ENCODE assay signal across 13 mouse cellular contexts in genomic region chr5:93053606-93054397, GRCm38 (mm10). TPM values are rescaled to one million over a fixed set of nuclear protein-coding genes. Genes with fewer than 3 reads are reported as not detected.
A peak's percentile ranks its signal among the peaks of the same experiment; 100 is the strongest.
DNase-seq lines count a peak whose midpoint lies in the region; ATAC-seq and TF ChIP-seq lines count a peak whose summit lies in the region.
"Had no signal": no experiment of that assay in that cellular context is flagged by ENCODE, and none has a peak within 500 bp of the region (broad histone marks: within the 10 kb centered on the region; RNA-seq: fewer than 3 reads in every experiment).

No protein-coding gene starts in this region.

- no peak overlapping the region for H3K27ac ChIP-seq in intestine, postnatal 0 days (ENCODE audit: low read depth, low read length)
- no peak overlapping the region for H3K27ac ChIP-seq in intestine, embryonic 15.5 days
- peak overlapping the region; percentile 51; the same call in 1 of the 2 replicates for H3K27ac ChIP-seq in forebrain, embryonic 10.5 days
- H3K27ac ChIP-seq: hindbrain, embryonic 12.5 days; kidney, embryonic 15.5 days had no signal

- H3K9me3 ChIP-seq in intestine, postnatal 0 days (ENCODE audit: control insufficient read depth): no peaks in the 10 kb centered on the region
- H3K9me3 ChIP-seq in intestine, embryonic 15.5 days: no peaks in the 10 kb centered on the region
- H3K9me3 ChIP-seq in forebrain, embryonic 10.5 days: 0 out of 2 replicates have a peak, but pooled peaks cover 4% of the 10 kb centered on the region
- H3K9me3 ChIP-seq: hindbrain, embryonic 12.5 days; kidney, embryonic 15.5 days had no signal

- H3K4me2 ChIP-seq in intestine, postnatal 0 days (replicated peaks; ENCODE audit: low read depth): no peak overlapping the region
- no peak overlapping the region for H3K4me2 ChIP-seq in intestine, embryonic 15.5 days (replicated peaks)
- H3K4me2 ChIP-seq: heart, embryonic 12.5 days; hindbrain, embryonic 12.5 days; kidney, embryonic 15.5 days had no signal

- no peak overlapping the region for H3K9ac ChIP-seq in intestine, postnatal 0 days (ENCODE audit: low read depth, low read length)
- H3K9ac ChIP-seq in intestine, embryonic 15.5 days: no peak overlapping the region
- H3K9ac ChIP-seq: heart, embryonic 12.5 days; hindbrain, embryonic 12.5 days; kidney, embryonic 15.5 days had no signal

- DNase-seq in 3T3-L1 (ENCODE audit: low read depth, low spot score): peak; percentile 10
- peak; percentile 13 to 20 for DNase-seq in B cell, adult 2 months
- DNase-seq in forebrain, embryonic 10.5 days (ENCODE audit: extremely low spot score, low spot score): no peak
- DNase-seq in spleen, postnatal 36 days (ENCODE audit: low spot score in 2 of 2): no peak
- DNase-seq in gastrocnemius, postnatal 4 days (ENCODE audit: low spot score in 2 of 2): no peak
- DNase-seq in spleen, postnatal 10 days (ENCODE audit: low spot score in 2 of 2): no peak
- DNase-seq: adrenal gland, postnatal 25 days; lung, postnatal 14 days had no signal

- H3K36me3 ChIP-seq in intestine, postnatal 0 days (ENCODE audit: control insufficient read depth, insufficient read depth): no peaks in the 10 kb centered on the region
- H3K36me3 ChIP-seq in intestine, embryonic 15.5 days: no peaks in the 10 kb centered on the region
- no peaks in the 10 kb centered on the region for H3K36me3 ChIP-seq in forebrain, embryonic 10.5 days (replicated peaks)
- H3K36me3 ChIP-seq: heart, embryonic 12.5 days; hindbrain, embryonic 12.5 days; kidney, embryonic 15.5 days had no signal

- TF ChIP-seq CTCF in intestine, postnatal 0 days (IDR thresholded peaks at IDR 0.05; ENCODE audit: low read depth): peak; percentile 38; the same call in 1 of the 2 replicates

- H3K27me3 ChIP-seq in intestine, postnatal 0 days (replicated peaks; ENCODE audit: control insufficient read depth, insufficient read depth, low read length): no peaks in the 10 kb centered on the region
- 0 out of 2 replicates have a peak, but pooled peaks cover under 1% of the 10 kb centered on the region for H3K27me3 ChIP-seq in intestine, embryonic 15.5 days (replicated peaks)
- H3K27me3 ChIP-seq in forebrain, embryonic 10.5 days (ENCODE audit: poor library complexity, severe bottlenecking): peaks cover 15% of the 10 kb centered on the region

- WGBS in intestine, postnatal 0 days: 61% methylated on average over 8 of the region's 8 CpGs
- 58% methylated on average over 8 of the region's 8 CpGs for WGBS in intestine, embryonic 15.5 days
- WGBS in forebrain, embryonic 10.5 days: 51% methylated on average over 8 of the region's 8 CpGs

- no peaks in the 10 kb centered on the region for H3K4me1 ChIP-seq in intestine, postnatal 0 days (replicated peaks; ENCODE audit: control insufficient read depth, insufficient read depth, low read length)
- H3K4me1 ChIP-seq in intestine, embryonic 15.5 days (replicated peaks): no peaks in the 10 kb centered on the region
- peaks cover 11% of the 10 kb centered on the region for H3K4me1 ChIP-seq in forebrain, embryonic 10.5 days
- H3K4me1 ChIP-seq: heart, embryonic 12.5 days; hindbrain, embryonic 12.5 days; kidney, embryonic 15.5 days had no signal

- no peak for ATAC-seq in intestine, postnatal 0 days
- ATAC-seq in intestine, embryonic 15.5 days: no peak

- no peak overlapping the region for H3K4me3 ChIP-seq in intestine, postnatal 0 days (ENCODE audit: low read depth, low read length)
- H3K4me3 ChIP-seq in intestine, embryonic 15.5 days (replicated peaks): no peak overlapping the region
- H3K4me3 ChIP-seq in forebrain, embryonic 10.5 days: no peak overlapping the region
- H3K4me3 ChIP-seq: heart, embryonic 12.5 days; hindbrain, embryonic 12.5 days; kidney, embryonic 15.5 days had no signal

RNA-seq across cellular contexts. Expression of gene Sowahb, which starts 9.0 kb away (rescaled TPM):
- polyA plus RNA-seq in intestine, postnatal 0 days (2015; fragmentation: Nextera tagmentation; extraction: Ambion mirVana): 16.1 and 18.0 TPM in 2 replicates
- polyA plus RNA-seq in intestine, embryonic 15.5 days (2015; fragmentation: Nextera tagmentation; extraction: Ambion mirVana): 5.8 and 6.1 TPM in 2 replicates
- 0.21 and 0.43 TPM in 2 replicates for polyA plus RNA-seq in forebrain, embryonic 10.5 days (2016; fragmentation: Nextera tagmentation; extraction: Ambion mirVana)
- under 1 TPM in 1 of 2 experiments, not detected in 1; 0.07 TPM for total RNA-seq in gastrocnemius, postnatal 4 days (2021)
- total RNA-seq: adrenal gland, postnatal 25 days had no signal

RNA-seq across cellular contexts. Expression of gene Sept11, which starts 39.4 kb away (rescaled TPM):
- polyA plus RNA-seq in intestine, postnatal 0 days (2015; fragmentation: Nextera tagmentation; extraction: Ambion mirVana): 39.2 and 40.9 TPM in 2 replicates
- polyA plus RNA-seq in intestine, embryonic 15.5 days (2015; fragmentation: Nextera tagmentation; extraction: Ambion mirVana): 138 and 157 TPM in 2 replicates
- 277 and 280 TPM in 2 replicates for polyA plus RNA-seq in forebrain, embryonic 10.5 days (2016; fragmentation: Nextera tagmentation; extraction: Ambion mirVana)
- 100 to 1,000 TPM; 246 to 256 TPM for total RNA-seq in gastrocnemius, postnatal 4 days (2021)

Comparison
In these comparisons a context has a peak if more than half of its experiments do, and no peak if none do; other contexts are left out.
1. DNase-seq: peak in 3T3-L1 (single experiment) and B cell, adult 2 months (2 of 2); none in forebrain, embryonic 10.5 days (single experiment), spleen, postnatal 36 days (0 of 2), gastrocnemius, postnatal 4 days (0 of 2) and spleen, postnatal 10 days (0 of 2).